Mouse (Mus musculus) ES-Bruce4 (cell line): ENCODE data around the gene Rims4.

Experiments used
- EP300 ChIP-seq: IDR thresholded peaks from 2 replicates; pipeline ENCODE4 v1.6.1; 2011; ENCODE audit warnings: low read depth, low read length; ENCODE audit not compliant: insufficient read depth
- POLR2A ChIP-seq: IDR thresholded peaks from one replicate; pipeline ENCODE4 v1.8.1; 2011; ENCODE audit warnings: low read length; ENCODE audit not compliant: insufficient read depth

DNA sequence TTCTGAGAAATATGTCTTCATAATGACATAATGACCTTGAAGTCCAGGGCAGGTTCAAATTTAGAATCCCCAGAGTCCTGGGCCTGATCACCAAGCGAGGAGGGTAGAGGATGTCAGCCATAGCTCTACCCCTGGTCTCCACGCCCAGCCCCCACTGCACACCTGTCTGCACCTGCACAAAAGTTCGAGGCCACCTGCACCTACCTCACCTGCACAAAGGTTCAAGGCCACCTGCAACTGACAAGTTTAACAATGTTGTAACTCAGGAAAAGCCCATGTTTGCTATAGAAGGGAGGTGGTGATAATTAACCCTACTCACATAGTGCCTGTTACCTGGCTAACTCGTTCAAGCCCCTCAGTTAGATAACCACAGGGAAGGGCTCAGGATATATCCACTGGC, 16.0 kb downstream of the Rims4 start:
- no peak for TF ChIP-seq POLR2A
- no peak for TF ChIP-seq EP300
